Mouse (Mus musculus): ENCODE results near the gene Gm26661. TPM values are rescaled to one million over a fixed set of nuclear protein-coding genes. Genes with fewer than 3 reads are reported as not detected.

Gene Gm26661
- polyA plus RNA-seq, 1 experiment from 2014 or later, result not detected

GRCm38 (mm10) chr14:7824651-7825268, 33.4 kb downstream of the Gm26661 start:
- H3K9ac ChIP-seq (ENCODE audit: low read length), result no peak overlapping the region
- 47% methylated on average over 8 of the region's 8 CpGs for WGBS
- H3K27ac ChIP-seq (replicated peaks), result peak overlapping the region; percentile 18; the same call in 1 of the 2 replicates
- no peak overlapping the region for H3K4me3 ChIP-seq (ENCODE audit: low read depth, low read length)
- ATAC-seq (ENCODE audit: low FRiP score, low TSS enrichment), result peak; percentile 58; the same call in 1 of the 2 replicates
- no peak overlapping the region for H3K4me2 ChIP-seq (replicated peaks; ENCODE audit: low read depth)
- DNase-seq (ENCODE audit: low spot score), result peak; percentile 63
- H3K36me3 ChIP-seq (ENCODE audit: control insufficient read depth, insufficient read depth, low read length), result no peaks in the 10 kb centered on the region
- peaks cover 16% of the 10 kb centered on the region for H3K4me1 ChIP-seq (replicated peaks; ENCODE audit: control insufficient read depth, insufficient read depth)
- no peaks in the 10 kb centered on the region for H3K9me3 ChIP-seq (ENCODE audit: control insufficient read depth, low read length)
- no peak for TF ChIP-seq CTCF (IDR thresholded peaks at IDR 0.05; ENCODE audit: low read depth)
- no peak for TF ChIP-seq EP300 (optimal IDR thresholded peaks at IDR 0.05)
- no peaks in the 10 kb centered on the region for H3K27me3 ChIP-seq (ENCODE audit: control insufficient read depth, insufficient read depth, low read length)

- 35% methylated on average over 10 of the region's 10 CpGs for WGBS
- Histone ChIP-seq H3K4me2 (replicated peaks; ENCODE audit: low read depth) (no peak overlapping the region), H3K36me3 (ENCODE audit: control insufficient read depth, insufficient read depth, low read length) (no peaks in the 10 kb centered on the region), H3K4me3 (ENCODE audit: low read depth, low read length) (no peak overlapping the region), H3K27me3 (ENCODE audit: control insufficient read depth, insufficient read depth, low read length) (no peaks in the 10 kb centered on the region), H3K4me1 (replicated peaks; ENCODE audit: control insufficient read depth, insufficient read depth) (peaks cover 13% of the 10 kb centered on the region), H3K27ac (replicated peaks) (peak overlapping the region; percentile 78), H3K9me3 (ENCODE audit: control insufficient read depth, low read length) (no peaks in the 10 kb centered on the region), H3K9ac (ENCODE audit: low read length) (no peak overlapping the region; the same call in 1 of the 2 replicates)
- peak; percentile 65 for ATAC-seq (ENCODE audit: low FRiP score, low TSS enrichment)
- DNase-seq (ENCODE audit: low spot score), result peak; percentile 43
- no peak for TF ChIP-seq EP300 (optimal IDR thresholded peaks at IDR 0.05)
- no peak for TF ChIP-seq CTCF (IDR thresholded peaks at IDR 0.05; ENCODE audit: low read depth)
Measured at GRCm38 (mm10) chr14:7826151-7826937, 35.0 kb downstream of the Gm26661 start.

GRCm38 (mm10) chr14:7829181-7829580, 37.8 kb downstream of the Gm26661 start:
- Histone ChIP-seq H3K4me3 (ENCODE audit: low read depth, low read length) (no peak overlapping the region), H3K4me2 (replicated peaks; ENCODE audit: low read depth) (no peak overlapping the region), H3K27ac (replicated peaks) (no peak overlapping the region), H3K4me1 (replicated peaks; ENCODE audit: control insufficient read depth, insufficient read depth) (peaks cover 6% of the 10 kb centered on the region), H3K27me3 (ENCODE audit: control insufficient read depth, insufficient read depth, low read length) (no peaks in the 10 kb centered on the region), H3K36me3 (ENCODE audit: control insufficient read depth, insufficient read depth, low read length) (no peaks in the 10 kb centered on the region), H3K9ac (ENCODE audit: low read length) (no peak overlapping the region), H3K9me3 (ENCODE audit: control insufficient read depth, low read length) (no peaks in the 10 kb centered on the region)
- WGBS, result 53% methylated on average over 2 of the region's 2 CpGs
- ATAC-seq (ENCODE audit: low FRiP score, low TSS enrichment), result no peak
- TF ChIP-seq EP300 (optimal IDR thresholded peaks at IDR 0.05) (no peak), CTCF (IDR thresholded peaks at IDR 0.05; ENCODE audit: low read depth) (no peak)
- DNase-seq (ENCODE audit: low spot score), result no peak

GRCm38 (mm10) chr14:7831770-7832439, 40.5 kb downstream of the Gm26661 start:
- H3K9me3 ChIP-seq (ENCODE audit: control insufficient read depth, low read length), result no peaks in the 10 kb centered on the region
- TF ChIP-seq EP300 (optimal IDR thresholded peaks at IDR 0.05), result no peak
- no peak for TF ChIP-seq CTCF (IDR thresholded peaks at IDR 0.05; ENCODE audit: low read depth)
- no peak overlapping the region for H3K4me3 ChIP-seq (ENCODE audit: low read depth, low read length)
- no peak overlapping the region for H3K4me2 ChIP-seq (replicated peaks; ENCODE audit: low read depth)
- no peak overlapping the region for H3K27ac ChIP-seq (replicated peaks)
- no peak for DNase-seq (ENCODE audit: low spot score)
- H3K27me3 ChIP-seq (ENCODE audit: control insufficient read depth, insufficient read depth, low read length), result no peaks in the 10 kb centered on the region
- 54% methylated on average over 1 of the region's 1 CpGs for WGBS
- H3K4me1 ChIP-seq (replicated peaks; ENCODE audit: control insufficient read depth, insufficient read depth), result no peaks in the 10 kb centered on the region
- ATAC-seq (ENCODE audit: low FRiP score, low TSS enrichment), result no peak
- H3K36me3 ChIP-seq (ENCODE audit: control insufficient read depth, insufficient read depth, low read length), result no peaks in the 10 kb centered on the region
- H3K9ac ChIP-seq (ENCODE audit: low read length), result no peak overlapping the region

GRCm38 (mm10) chr14:7832440-7832783, 41.0 kb downstream of the Gm26661 start:
- TF ChIP-seq EP300 (optimal IDR thresholded peaks at IDR 0.05) (no peak), CTCF (IDR thresholded peaks at IDR 0.05; ENCODE audit: low read depth) (no peak)
- Histone ChIP-seq H3K27ac (replicated peaks) (no peak overlapping the region), H3K9me3 (ENCODE audit: control insufficient read depth, low read length) (no peaks in the 10 kb centered on the region), H3K27me3 (ENCODE audit: control insufficient read depth, insufficient read depth, low read length) (no peaks in the 10 kb centered on the region), H3K4me2 (replicated peaks; ENCODE audit: low read depth) (no peak overlapping the region), H3K9ac (ENCODE audit: low read length) (no peak overlapping the region), H3K4me1 (replicated peaks; ENCODE audit: control insufficient read depth, insufficient read depth) (no peaks in the 10 kb centered on the region), H3K36me3 (ENCODE audit: control insufficient read depth, insufficient read depth, low read length) (no peaks in the 10 kb centered on the region), H3K4me3 (ENCODE audit: low read depth, low read length) (no peak overlapping the region)
- DNase-seq (ENCODE audit: low spot score) (no peak), ATAC-seq (ENCODE audit: low FRiP score, low TSS enrichment) (no peak)
- 97% methylated on average over 5 of the region's 5 CpGs for WGBS

All from stomach, postnatal 0 days (tissue).